Mouse (Mus musculus) cerebellum, adult (tissue): ENCODE measurements around the gene Myocos.

ENCODE experiments used
- ATAC-seq: cut with Nextera tagmentation; 2 replicates; pipeline ENCODE4 v1.9.2; 2017; ENCODE audit warnings: mild to moderate bottlenecking, moderate library complexity, mixed read lengths; ENCODE audit not compliant: insufficient number of reproducible peaks, low FRiP score, low TSS enrichment

Gene Myocos

DNA sequence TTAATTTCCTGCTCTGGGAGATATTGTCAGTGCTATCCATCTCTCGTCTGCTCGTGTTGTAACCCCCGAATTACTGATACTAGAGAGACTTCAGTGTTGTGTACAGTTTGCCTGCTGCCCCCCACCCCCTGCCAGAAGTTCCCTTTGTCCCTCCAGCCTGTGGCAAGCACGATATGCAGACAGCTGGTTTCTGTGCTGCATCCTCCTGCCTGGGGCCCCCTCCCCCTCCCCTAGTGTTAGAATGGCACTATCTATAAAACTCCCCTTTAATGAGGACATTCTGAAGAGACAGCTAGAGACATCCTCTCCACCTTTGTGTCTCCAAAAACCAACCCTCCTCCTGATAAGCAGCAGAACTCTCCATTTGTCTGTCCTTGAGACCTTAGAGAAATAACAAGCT is 34.1 kb downstream of the Myocos start:
- ATAC-seq: no peak

DNA sequence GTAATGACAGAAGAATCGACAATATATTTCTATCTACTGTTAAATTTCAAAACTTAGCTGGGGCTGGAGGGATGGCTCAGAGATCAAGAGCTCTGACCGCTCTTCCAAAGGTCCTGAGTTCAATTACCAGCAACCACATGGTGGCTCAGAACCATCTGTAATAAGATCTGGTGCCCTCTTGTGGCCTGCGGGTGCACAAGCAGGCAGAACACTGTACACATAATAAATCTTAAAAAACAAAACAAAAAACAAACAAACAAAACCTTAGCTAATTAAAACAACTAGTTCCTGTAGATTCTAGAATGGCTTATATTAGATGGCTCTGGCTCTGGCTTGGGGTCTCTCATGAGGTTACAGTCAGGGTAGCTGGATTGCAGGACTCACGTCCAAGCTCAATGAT is 37.5 kb downstream of the Myocos start:
- no peak for ATAC-seq

DNA sequence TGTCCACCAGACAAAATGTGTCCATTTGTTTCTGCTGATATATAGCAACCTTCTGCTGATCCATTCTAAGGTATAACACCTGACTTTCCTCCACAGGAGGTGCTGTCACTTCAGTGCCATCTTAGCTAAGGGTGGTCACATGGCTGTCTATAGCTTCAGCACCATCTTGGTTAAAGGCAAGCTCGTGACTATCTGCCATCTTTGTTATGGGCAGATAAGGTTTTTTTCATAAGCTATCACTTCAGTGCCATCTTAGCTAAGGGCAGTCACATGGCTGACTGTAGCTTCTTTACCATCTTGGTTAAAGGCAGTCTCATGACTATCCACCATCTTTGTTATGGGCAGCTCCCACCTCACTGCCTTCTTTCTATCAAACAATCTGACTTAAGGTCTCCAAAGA is 42.5 kb downstream of the Myocos start:
- no peak for ATAC-seq

DNA sequence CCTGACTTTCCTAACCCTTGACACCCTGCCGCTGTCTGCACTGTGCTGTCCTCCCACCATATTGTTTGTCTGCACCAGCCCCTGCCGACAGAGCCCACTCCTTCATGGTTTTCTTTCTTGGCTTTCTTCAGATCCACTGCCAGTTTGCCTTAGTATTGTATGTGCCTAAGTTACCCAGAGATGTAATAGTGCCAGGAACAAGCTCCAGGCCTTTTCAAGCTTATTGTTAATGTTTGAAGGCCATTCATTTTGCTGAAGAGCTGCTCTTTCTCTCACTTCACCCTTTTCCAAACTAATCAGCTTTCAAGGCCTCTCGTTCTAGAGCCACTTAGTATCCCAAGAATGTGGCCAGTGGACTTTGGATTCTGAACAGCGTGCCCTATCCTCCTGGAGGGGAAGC is 46.8 kb downstream of the Myocos start:
- no peak for ATAC-seq

DNA sequence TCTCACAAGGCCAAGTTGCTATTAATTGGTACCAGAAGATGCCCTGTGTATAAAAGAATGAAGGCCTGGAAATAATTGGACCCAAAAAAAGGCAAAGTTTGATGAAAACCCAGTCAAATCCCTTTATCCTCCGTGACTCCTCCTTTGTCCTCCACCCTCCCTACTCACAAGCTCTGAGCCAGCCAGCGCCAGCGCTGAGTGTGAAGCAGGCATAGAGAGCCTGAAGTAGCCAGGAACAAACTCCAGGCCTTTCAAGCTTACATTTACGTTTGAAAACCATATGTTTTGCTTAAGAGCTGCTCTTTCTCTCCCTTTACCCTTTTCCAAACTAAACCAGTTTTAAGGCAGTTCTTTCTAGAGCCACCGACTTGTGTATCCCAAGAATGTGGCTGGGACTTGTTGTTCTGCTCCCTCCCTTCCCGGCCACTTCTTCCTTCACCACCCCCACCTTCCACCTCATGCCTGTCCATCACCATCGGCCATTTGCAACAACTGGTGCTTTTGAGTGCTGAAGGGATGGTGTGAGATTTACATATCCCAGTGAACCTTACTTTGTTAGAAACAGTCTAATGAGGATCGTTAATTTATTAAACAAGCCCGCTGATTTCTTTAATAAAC is 48.3 kb downstream of the Myocos start:
- no peak for ATAC-seq

DNA sequence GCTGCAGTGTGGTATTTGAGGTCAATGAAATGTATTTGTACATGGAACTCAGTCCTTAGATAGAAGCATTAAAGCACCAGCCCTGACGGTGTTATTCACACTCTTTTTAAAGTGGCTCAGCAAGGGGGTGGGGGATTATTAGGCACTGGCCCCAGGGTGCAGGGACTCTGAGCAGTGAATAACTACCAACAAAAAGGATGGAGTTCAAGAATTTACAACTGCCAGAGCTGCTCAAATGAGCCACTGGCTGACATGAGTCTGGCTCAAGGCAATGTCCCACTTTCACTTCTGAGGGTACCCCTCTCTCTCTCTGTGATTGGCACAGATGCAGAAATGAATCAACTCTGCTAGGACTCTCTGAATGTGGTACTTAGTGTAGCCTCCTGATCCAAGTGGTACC is 49.9 kb downstream of the Myocos start:
- no peak for ATAC-seq

DNA sequence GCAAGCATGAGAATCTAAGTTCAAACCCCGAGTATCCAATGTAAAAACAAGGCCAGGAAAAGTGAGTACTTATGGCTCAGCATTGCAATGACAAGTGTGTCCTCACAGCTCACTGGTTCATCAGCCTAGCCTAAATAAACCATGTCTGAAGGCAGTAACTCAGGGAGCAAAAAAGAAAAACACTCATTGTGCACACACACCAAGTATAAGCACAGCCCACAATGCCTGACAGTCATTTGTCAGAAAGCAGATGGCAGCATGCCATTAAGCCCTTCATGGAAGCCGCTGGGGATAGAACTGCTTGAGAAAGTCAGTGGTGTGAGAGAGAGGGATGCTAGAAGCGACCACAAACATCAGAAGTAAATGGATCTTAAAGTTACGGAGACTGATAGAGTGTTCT is 56.7 kb downstream of the Myocos start:
- ATAC-seq: no peak

DNA sequence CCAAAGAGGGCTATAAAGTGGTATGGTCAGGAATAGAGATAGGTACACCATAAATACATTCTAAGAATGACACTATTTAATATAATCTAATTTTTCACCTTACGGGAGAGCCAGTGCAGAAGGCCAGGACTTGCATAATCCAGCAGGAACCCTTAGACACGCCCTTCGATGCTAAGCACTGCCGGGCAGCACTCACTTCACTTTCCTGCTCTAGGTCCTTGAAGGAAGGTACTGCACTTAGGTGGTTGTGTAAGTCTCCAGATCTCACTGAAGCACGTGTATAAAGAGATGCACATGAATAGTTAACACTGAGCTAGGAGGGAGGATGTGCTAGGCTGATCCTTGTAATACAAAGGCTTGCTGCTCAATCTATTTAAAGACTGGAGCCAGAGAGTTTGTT is 58.4 kb downstream of the Myocos start:
- no peak for ATAC-seq

DNA sequence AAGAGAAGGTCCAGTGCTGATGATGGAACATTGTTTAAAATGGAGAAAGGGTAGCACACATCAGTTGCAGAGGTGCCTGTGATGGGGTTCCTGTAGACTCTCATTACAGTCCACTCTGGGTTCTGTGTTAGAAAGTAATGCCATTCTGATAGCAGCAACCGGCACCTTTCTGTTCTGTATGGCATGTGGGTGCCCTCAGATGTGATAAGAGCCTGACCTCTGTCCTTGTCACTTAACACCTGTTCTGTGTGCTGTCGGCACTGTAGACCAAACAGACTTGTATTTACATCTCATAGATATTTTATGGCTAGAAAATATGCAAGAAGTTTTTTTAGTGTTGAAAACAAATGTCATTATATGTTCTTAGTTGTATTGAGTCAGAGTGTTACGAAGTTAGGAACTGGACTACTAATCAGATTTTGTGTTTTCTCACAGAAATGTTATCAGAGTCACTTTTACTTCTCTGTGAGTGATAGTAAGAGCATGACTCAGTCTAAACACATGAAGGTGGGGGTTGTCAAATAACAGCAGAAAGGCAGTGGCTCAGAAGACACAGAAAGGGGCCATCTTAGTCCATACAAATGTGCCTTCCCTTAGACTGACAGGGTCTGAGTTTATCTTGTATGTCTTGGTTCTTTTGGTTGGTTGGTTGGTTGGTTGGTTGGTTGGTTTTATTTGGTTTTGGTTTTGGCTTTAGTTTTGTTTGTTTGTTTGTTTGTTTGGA is 60.5 kb downstream of the Myocos start:
- no peak for ATAC-seq
